Mouse (Mus musculus): Measurements from ENCODE around the gene Pim3. TPM values are rescaled to one million over a fixed set of nuclear protein-coding genes. Genes with fewer than 3 reads are reported as not detected.

Pim3 gene
- total RNA-seq, 1 experiment, result 159 TPM

- no peak overlapping the region for H3K4me3 ChIP-seq (ENCODE audit: insufficient read depth in 1 of 2, low read depth in 1 of 2, low read length in 2 of 2, poor library complexity in 1 of 2, severe bottlenecking in 1 of 2)
- H3K4me1 ChIP-seq (ENCODE audit: control insufficient read depth in 2 of 2, insufficient read depth in 2 of 2, low read length in 2 of 2, poor library complexity in 1 of 2), result peaks cover 12 to 47% of the 10 kb centered on the region in 2 experiments; a peak in 2 of 4 replicates
- DNase-seq (ENCODE audit: low read depth, low spot score), result no peak
- H3K9ac ChIP-seq (ENCODE audit: insufficient read depth, low read depth, low read length, poor library complexity, severe bottlenecking), result no peak overlapping the region
- H3K27ac ChIP-seq (ENCODE audit: insufficient read depth, low read depth, low read length, poor library complexity, severe bottlenecking), result no peak overlapping the region
- in situ Hi-C loops (cut with MboI; ENCODE audit: low sequenced_read_pairs in 2 of 2, unreplicated experiment in 2 of 2), result no loop called here
- TF ChIP-seq CHD2 (IDR thresholded peaks at IDR 0.05; ENCODE audit: low read depth, low read length), result no peak
- no peaks in the 10 kb centered on the region for H3K36me3 ChIP-seq (ENCODE audit: control insufficient read depth, insufficient read depth, low read length, poor library complexity, severe bottlenecking)
- H3K9me3 ChIP-seq (ENCODE audit: control insufficient read depth, insufficient read depth, low read depth, low read length), result no peaks in the 10 kb centered on the region
These were observed 6.0 kb upstream of the Pim3 start for GRCm38 (mm10) chr15:88855896-88856417.

DNA sequence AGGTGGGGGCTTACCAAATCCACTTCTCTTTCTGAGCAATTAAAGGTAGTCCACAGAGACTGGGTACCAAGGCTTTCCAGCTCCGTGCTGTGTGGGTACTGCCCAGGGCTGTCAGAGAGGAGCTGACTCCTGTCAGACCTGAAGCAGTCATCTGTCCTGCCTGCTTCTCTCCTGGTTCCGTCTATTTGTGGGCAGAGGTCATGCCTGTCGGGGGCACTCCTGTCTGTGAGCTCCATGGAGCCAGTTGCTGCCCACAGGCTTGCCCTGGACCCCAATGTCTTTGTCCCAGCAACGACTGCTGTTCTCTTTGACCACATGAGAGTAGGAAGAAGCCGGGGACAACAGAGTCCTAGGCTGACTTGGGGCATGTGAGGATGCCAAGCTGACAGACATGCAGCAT, 5.4 kb upstream of the Pim3 start:
- H3K9ac ChIP-seq (ENCODE audit: insufficient read depth, low read depth, low read length, poor library complexity, severe bottlenecking), result no peak overlapping the region
- no peak overlapping the region for H3K27ac ChIP-seq (ENCODE audit: insufficient read depth, low read depth, low read length, poor library complexity, severe bottlenecking)
- peaks cover 15 to 42% of the 10 kb centered on the region in 2 experiments; a peak in 3 of 4 replicates for H3K4me1 ChIP-seq (ENCODE audit: control insufficient read depth in 2 of 2, insufficient read depth in 2 of 2, low read length in 2 of 2, poor library complexity in 1 of 2)
- TF ChIP-seq MAFK (IDR thresholded peaks at IDR 0.05; ENCODE audit: insufficient read depth, low read depth, low read length) (no peak), HCFC1 (IDR thresholded peaks at IDR 0.05; ENCODE audit: borderline replicate concordance, insufficient read depth, low read length) (no peak), CHD2 (IDR thresholded peaks at IDR 0.05; ENCODE audit: low read depth, low read length) (no peak), ZNF384 (IDR thresholded peaks at IDR 0.05; ENCODE audit: low read depth, low read length) (no peak), ZC3H11A (IDR thresholded peaks at IDR 0.05; ENCODE audit: borderline replicate concordance, low read depth, low read length) (no peak)
- no peak for DNase-seq (ENCODE audit: low read depth, low spot score)
- in situ Hi-C loops (cut with MboI; ENCODE audit: low sequenced_read_pairs in 2 of 2, unreplicated experiment in 2 of 2), result no loop called here
- no peak overlapping the region for H3K4me3 ChIP-seq (ENCODE audit: insufficient read depth in 1 of 2, low read depth in 1 of 2, low read length in 2 of 2, poor library complexity in 1 of 2, severe bottlenecking in 1 of 2)
- H3K36me3 ChIP-seq (ENCODE audit: control insufficient read depth, insufficient read depth, low read length, poor library complexity, severe bottlenecking), result no peaks in the 10 kb centered on the region
- no peaks in the 10 kb centered on the region for H3K9me3 ChIP-seq (ENCODE audit: control insufficient read depth, insufficient read depth, low read depth, low read length)

DNA sequence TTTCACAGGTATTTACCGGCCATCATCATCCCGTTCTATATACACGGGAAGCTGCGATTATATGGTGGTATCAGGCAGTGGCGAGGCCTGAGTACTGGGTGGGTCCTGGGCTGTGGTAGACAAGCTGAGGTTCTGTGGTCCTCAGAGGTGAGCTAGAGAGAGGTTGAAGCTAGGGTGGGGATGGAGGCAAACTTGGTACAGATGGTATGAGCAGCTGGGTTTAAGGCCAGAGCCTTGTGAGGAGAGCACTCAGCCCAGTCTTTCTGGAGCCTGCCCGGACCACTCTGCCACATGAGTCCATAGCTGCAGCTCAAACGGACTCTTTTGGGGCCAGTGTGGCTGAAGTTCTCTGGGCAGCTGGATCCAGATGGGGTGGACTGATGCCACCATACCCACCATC, 4.6 kb upstream of the Pim3 start:
- H3K9ac ChIP-seq (ENCODE audit: insufficient read depth, low read depth, low read length, poor library complexity, severe bottlenecking), result no peak overlapping the region
- no peaks in the 10 kb centered on the region for H3K9me3 ChIP-seq (ENCODE audit: control insufficient read depth, insufficient read depth, low read depth, low read length)
- no peaks in the 10 kb centered on the region for H3K36me3 ChIP-seq (ENCODE audit: control insufficient read depth, insufficient read depth, low read length, poor library complexity, severe bottlenecking)
- peaks cover 15 to 37% of the 10 kb centered on the region in 2 experiments; a peak in 3 of 4 replicates for H3K4me1 ChIP-seq (ENCODE audit: control insufficient read depth in 2 of 2, insufficient read depth in 2 of 2, low read length in 2 of 2, poor library complexity in 1 of 2)
- no peak overlapping the region for H3K4me3 ChIP-seq (ENCODE audit: insufficient read depth in 1 of 2, low read depth in 1 of 2, low read length in 2 of 2, poor library complexity in 1 of 2, severe bottlenecking in 1 of 2)
- DNase-seq (ENCODE audit: low read depth, low spot score), result no peak
- H3K27ac ChIP-seq (ENCODE audit: insufficient read depth, low read depth, low read length, poor library complexity, severe bottlenecking), result no peak overlapping the region
- TF ChIP-seq HCFC1 (IDR thresholded peaks at IDR 0.05; ENCODE audit: borderline replicate concordance, insufficient read depth, low read length) (no peak), ZC3H11A (IDR thresholded peaks at IDR 0.05; ENCODE audit: borderline replicate concordance, low read depth, low read length) (no peak), CHD2 (IDR thresholded peaks at IDR 0.05; ENCODE audit: low read depth, low read length) (no peak), MAFK (IDR thresholded peaks at IDR 0.05; ENCODE audit: insufficient read depth, low read depth, low read length) (no peak), ZNF384 (IDR thresholded peaks at IDR 0.05; ENCODE audit: low read depth, low read length) (no peak)
- in situ Hi-C loops (cut with MboI; ENCODE audit: low sequenced_read_pairs in 2 of 2, unreplicated experiment in 2 of 2), result no loop called here

GRCm38 (mm10) chr15:88858141-88858541, 3.8 kb upstream of the Pim3 start:
- no peak overlapping the region for H3K9ac ChIP-seq (ENCODE audit: insufficient read depth, low read depth, low read length, poor library complexity, severe bottlenecking)
- no peaks in the 10 kb centered on the region for H3K9me3 ChIP-seq (ENCODE audit: control insufficient read depth, insufficient read depth, low read depth, low read length)
- DNase-seq (ENCODE audit: low read depth, low spot score), result no peak
- H3K36me3 ChIP-seq (ENCODE audit: control insufficient read depth, insufficient read depth, low read length, poor library complexity, severe bottlenecking), result peaks cover 4% of the 10 kb centered on the region; the same call in 1 of the 2 replicates
- TF ChIP-seq MAFK (IDR thresholded peaks at IDR 0.05; ENCODE audit: insufficient read depth, low read depth, low read length), result no peak
- TF ChIP-seq ZNF384 (IDR thresholded peaks at IDR 0.05; ENCODE audit: low read depth, low read length), result no peak
- TF ChIP-seq CHD2 (IDR thresholded peaks at IDR 0.05; ENCODE audit: low read depth, low read length), result no peak
- TF ChIP-seq HCFC1 (IDR thresholded peaks at IDR 0.05; ENCODE audit: borderline replicate concordance, insufficient read depth, low read length), result no peak
- TF ChIP-seq ZC3H11A (IDR thresholded peaks at IDR 0.05; ENCODE audit: borderline replicate concordance, low read depth, low read length), result no peak
- no peak overlapping the region for H3K4me3 ChIP-seq (ENCODE audit: insufficient read depth in 1 of 2, low read depth in 1 of 2, low read length in 2 of 2, poor library complexity in 1 of 2, severe bottlenecking in 1 of 2)
- peaks cover 15 to 37% of the 10 kb centered on the region in 2 experiments; a peak in 3 of 4 replicates for H3K4me1 ChIP-seq (ENCODE audit: control insufficient read depth in 2 of 2, insufficient read depth in 2 of 2, low read length in 2 of 2, poor library complexity in 1 of 2)
- H3K27ac ChIP-seq (ENCODE audit: insufficient read depth, low read depth, low read length, poor library complexity, severe bottlenecking), result no peak overlapping the region
- in situ Hi-C loops (cut with MboI; ENCODE audit: low sequenced_read_pairs in 2 of 2, unreplicated experiment in 2 of 2), result no loop called here

- Histone ChIP-seq H3K9me3 (ENCODE audit: control insufficient read depth, insufficient read depth, low read depth, low read length) (no peaks in the 10 kb centered on the region), H3K9ac (ENCODE audit: insufficient read depth, low read depth, low read length, poor library complexity, severe bottlenecking) (no peak overlapping the region), H3K27ac (ENCODE audit: insufficient read depth, low read depth, low read length, poor library complexity, severe bottlenecking) (no peak overlapping the region), H3K4me3 (ENCODE audit: insufficient read depth in 1 of 2, low read depth in 1 of 2, low read length in 2 of 2, poor library complexity in 1 of 2, severe bottlenecking in 1 of 2) (no peak overlapping the region), H3K4me1 (ENCODE audit: control insufficient read depth in 2 of 2, insufficient read depth in 2 of 2, low read length in 2 of 2, poor library complexity in 1 of 2) (peaks cover 10 to 34% of the 10 kb centered on the region in 2 experiments; a peak in 3 of 4 replicates), H3K36me3 (ENCODE audit: control insufficient read depth, insufficient read depth, low read length, poor library complexity, severe bottlenecking) (peaks cover 10% of the 10 kb centered on the region)
- TF ChIP-seq MAFK (IDR thresholded peaks at IDR 0.05; ENCODE audit: insufficient read depth, low read depth, low read length) (no peak), CHD2 (IDR thresholded peaks at IDR 0.05; ENCODE audit: low read depth, low read length) (no peak), HCFC1 (IDR thresholded peaks at IDR 0.05; ENCODE audit: borderline replicate concordance, insufficient read depth, low read length) (no peak), ZC3H11A (IDR thresholded peaks at IDR 0.05; ENCODE audit: borderline replicate concordance, low read depth, low read length) (no peak), ZNF384 (IDR thresholded peaks at IDR 0.05; ENCODE audit: low read depth, low read length) (no peak)
- DNase-seq (ENCODE audit: low read depth, low spot score), result no peak
- in situ Hi-C loops (cut with MboI; ENCODE audit: low sequenced_read_pairs in 2 of 2, unreplicated experiment in 2 of 2), result no loop called here
These were observed 3.3 kb upstream of the Pim3 start for GRCm38 (mm10) chr15:88858707-88859106.

Measured in ES-E14 (cell line).